Mouse (Mus musculus): ENCODE data around the gene Ttc28. TPM values are rescaled to one million over a fixed set of nuclear protein-coding genes. Genes with fewer than 3 reads are reported as not detected.

Ttc28 gene
- polyA plus RNA-seq, 1 experiment from 2014 or later: 14.5 TPM

DNA sequence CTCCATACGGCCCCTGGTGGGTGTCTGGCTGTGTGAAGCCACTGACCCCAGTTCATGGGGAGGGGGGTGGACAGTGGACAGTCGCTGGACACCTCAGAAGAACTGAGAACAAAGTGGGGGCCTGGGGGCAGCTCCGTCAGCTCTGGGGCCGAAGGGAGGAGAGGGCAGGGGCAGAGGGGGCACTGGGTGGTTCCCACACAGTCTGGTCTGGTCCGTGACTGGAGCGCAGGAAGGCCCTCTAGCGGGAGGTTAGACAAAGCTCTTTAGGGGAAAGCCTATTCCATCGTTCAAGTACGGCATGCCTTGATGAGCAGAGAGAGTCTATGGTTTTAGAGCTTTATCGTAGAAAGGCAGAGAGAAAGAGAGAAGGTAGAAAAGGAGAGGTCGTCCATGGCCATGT lies 307.0 kb downstream of the Ttc28 start:
- Histone ChIP-seq H3K27me3 (replicated peaks; ENCODE audit: control insufficient read depth, insufficient read depth, low read length) (no peaks in the 10 kb centered on the region), H3K9me3 (ENCODE audit: control insufficient read depth, low read length) (no peaks in the 10 kb centered on the region), H3K4me1 (ENCODE audit: control insufficient read depth, insufficient read depth, low read depth, low read length) (peaks cover 15% of the 10 kb centered on the region), H3K4me3 (ENCODE audit: low read length) (no peak overlapping the region), H3K27ac (ENCODE audit: low read depth, low read length) (no peak overlapping the region), H3K36me3 (ENCODE audit: control insufficient read depth, insufficient read depth, low read length) (no peaks in the 10 kb centered on the region), H3K9ac (ENCODE audit: low read depth, low read length) (no peak overlapping the region), H3K4me2 (ENCODE audit: low read length) (no peak overlapping the region)
- 42% methylated on average over 11 of the region's 11 CpGs for WGBS
- no peak for ATAC-seq

DNA sequence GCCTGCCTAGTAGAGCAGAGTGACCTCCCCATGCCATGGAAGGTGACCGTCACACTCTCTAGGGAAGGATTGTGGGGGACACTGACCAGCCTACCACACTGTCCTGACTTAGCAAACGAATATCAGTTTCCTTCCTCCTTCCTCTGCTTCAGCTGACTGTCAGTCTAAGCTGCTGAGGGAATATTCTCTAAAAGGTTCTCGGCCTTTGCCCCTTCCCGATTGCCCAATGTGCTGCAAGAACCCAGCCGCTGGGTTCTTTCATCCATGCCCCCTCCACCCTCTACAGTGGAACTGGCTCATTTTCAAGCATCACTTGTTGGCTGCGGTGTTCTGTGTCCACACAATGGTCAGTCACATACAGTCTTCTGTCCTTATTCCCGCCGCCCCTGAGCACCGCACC lies 312.4 kb downstream of the Ttc28 start:
- no peak overlapping the region for H3K27ac ChIP-seq (ENCODE audit: low read depth, low read length)
- no peak for ATAC-seq
- H3K9ac ChIP-seq (ENCODE audit: low read depth, low read length): no peak overlapping the region
- H3K36me3 ChIP-seq (ENCODE audit: control insufficient read depth, insufficient read depth, low read length): no peaks in the 10 kb centered on the region
- WGBS: 90% methylated on average over 9 of the region's 9 CpGs
- no peak overlapping the region for H3K4me3 ChIP-seq (ENCODE audit: low read length)
- no peak overlapping the region for H3K4me2 ChIP-seq (ENCODE audit: low read length)
- peaks cover 23% of the 10 kb centered on the region for H3K4me1 ChIP-seq (ENCODE audit: control insufficient read depth, insufficient read depth, low read depth, low read length)
- H3K9me3 ChIP-seq (ENCODE audit: control insufficient read depth, low read length): no peaks in the 10 kb centered on the region
- no peaks in the 10 kb centered on the region for H3K27me3 ChIP-seq (replicated peaks; ENCODE audit: control insufficient read depth, insufficient read depth, low read length)

DNA sequence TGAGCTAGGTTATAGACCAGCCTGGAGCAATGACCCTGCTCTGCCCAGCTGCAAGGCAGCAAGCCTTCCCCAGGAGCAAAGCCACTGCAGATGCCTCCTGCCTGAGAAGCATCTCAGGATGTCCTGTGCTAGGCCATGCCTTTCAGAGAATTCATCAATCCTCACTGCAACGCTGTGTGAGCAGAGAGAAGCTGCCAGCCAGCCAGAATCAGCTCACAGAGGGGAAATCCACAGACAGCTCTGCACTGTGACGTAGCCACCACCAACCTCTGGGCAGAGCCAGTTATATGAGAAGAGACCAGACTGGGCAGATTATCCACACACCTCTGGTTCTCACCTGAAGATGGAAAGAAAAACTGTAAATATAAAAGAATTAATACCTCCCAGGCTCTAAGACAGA lies 315.2 kb downstream of the Ttc28 start:
- ATAC-seq: no peak
- H3K4me1 ChIP-seq (ENCODE audit: control insufficient read depth, insufficient read depth, low read depth, low read length): peaks cover 43% of the 10 kb centered on the region
- H3K4me3 ChIP-seq (ENCODE audit: low read length): no peak overlapping the region
- 33% methylated on average over 2 of the region's 2 CpGs for WGBS
- no peaks in the 10 kb centered on the region for H3K9me3 ChIP-seq (ENCODE audit: control insufficient read depth, low read length)
- no peak overlapping the region for H3K9ac ChIP-seq (ENCODE audit: low read depth, low read length)
- no peak overlapping the region for H3K4me2 ChIP-seq (ENCODE audit: low read length)
- H3K36me3 ChIP-seq (ENCODE audit: control insufficient read depth, insufficient read depth, low read length): no peaks in the 10 kb centered on the region
- H3K27me3 ChIP-seq (replicated peaks; ENCODE audit: control insufficient read depth, insufficient read depth, low read length): no peaks in the 10 kb centered on the region
- H3K27ac ChIP-seq (ENCODE audit: low read depth, low read length): peak overlapping the region; percentile 26

DNA sequence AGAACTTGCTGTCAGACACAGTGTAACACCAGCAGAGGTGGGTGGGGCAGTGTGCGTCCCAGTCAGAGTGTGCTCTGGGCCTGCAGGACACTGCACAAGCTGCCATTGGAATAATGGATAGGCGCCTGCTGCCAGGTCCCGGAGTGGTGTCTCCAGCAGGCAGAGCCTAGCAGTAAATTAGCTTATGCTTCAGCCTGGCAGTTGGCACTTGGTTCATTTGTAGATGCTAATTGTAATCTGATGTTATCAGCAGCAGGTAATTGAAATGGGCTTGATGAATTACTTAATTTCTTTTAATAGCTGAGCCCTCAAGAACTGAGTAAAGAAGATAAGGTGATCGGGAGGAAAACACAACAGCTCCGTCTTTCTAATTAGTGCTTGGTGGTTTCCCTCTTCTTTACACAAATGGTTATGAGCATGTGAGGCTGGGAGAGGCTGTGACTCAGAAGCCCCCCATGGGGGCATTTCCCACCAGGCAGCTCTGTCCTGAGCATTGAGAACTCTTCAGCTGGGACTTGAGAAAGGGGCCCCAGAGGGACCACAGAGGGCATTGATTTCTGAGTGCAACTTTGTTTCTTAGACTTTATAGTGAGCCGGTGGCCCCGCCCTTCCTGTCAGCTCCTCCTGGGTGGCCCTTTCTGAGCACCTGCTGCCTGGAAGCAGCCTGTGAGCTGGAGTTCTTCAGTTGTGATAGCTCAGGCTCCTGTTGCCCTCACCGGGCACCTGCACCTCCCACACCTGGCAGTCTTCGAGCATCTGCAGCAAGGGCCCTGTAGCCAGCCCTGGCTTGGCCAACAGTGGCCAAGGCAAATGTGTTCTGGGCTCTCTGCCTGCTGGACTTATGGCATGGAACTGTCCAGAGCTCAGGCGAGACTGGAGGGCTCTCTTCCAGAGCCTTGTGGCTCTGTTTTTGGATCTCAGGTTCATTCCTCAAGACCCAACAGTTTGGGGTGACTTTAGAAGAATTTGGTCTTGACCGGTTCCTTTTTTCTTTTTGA lies 316.2 kb downstream of the Ttc28 start:
- H3K4me3 ChIP-seq (ENCODE audit: low read length): no peak overlapping the region
- no peaks in the 10 kb centered on the region for H3K36me3 ChIP-seq (ENCODE audit: control insufficient read depth, insufficient read depth, low read length)
- H3K4me1 ChIP-seq (ENCODE audit: control insufficient read depth, insufficient read depth, low read depth, low read length): peaks cover 51% of the 10 kb centered on the region
- H3K27ac ChIP-seq (ENCODE audit: low read depth, low read length): peak overlapping the region; percentile 64
- no peak overlapping the region for H3K4me2 ChIP-seq (ENCODE audit: low read length)
- H3K27me3 ChIP-seq (replicated peaks; ENCODE audit: control insufficient read depth, insufficient read depth, low read length): no peaks in the 10 kb centered on the region
- WGBS: 48% methylated on average over 11 of the region's 11 CpGs
- H3K9me3 ChIP-seq (ENCODE audit: control insufficient read depth, low read length): no peaks in the 10 kb centered on the region
- H3K9ac ChIP-seq (ENCODE audit: low read depth, low read length): no peak overlapping the region
- ATAC-seq: peak; percentile 67

DNA sequence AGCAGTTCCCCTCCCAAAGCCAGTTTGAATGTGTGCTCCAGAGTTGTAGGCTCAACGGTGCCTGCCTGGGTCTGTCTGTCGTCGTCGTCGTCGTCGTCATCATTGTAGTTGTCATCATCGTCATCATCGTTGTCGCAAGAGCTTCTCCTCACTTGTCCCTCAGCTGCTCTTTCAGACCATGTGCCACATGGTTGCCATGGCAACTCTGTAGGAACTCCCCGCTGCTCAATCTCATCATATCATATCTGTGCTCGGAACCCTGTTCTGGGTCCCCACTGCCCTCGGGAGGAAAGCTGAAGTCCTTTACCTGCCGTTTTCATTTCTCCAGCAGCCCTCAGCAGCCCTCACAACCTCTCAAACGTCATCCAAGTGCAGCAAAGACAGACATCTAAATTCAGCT lies 318.1 kb downstream of the Ttc28 start:
- no peak for ATAC-seq
- Histone ChIP-seq H3K9ac (ENCODE audit: low read depth, low read length) (no peak overlapping the region), H3K4me3 (ENCODE audit: low read length) (no peak overlapping the region), H3K36me3 (ENCODE audit: control insufficient read depth, insufficient read depth, low read length) (no peaks in the 10 kb centered on the region), H3K27ac (ENCODE audit: low read depth, low read length) (no peak overlapping the region; the same call in 1 of the 2 replicates), H3K4me2 (ENCODE audit: low read length) (peak overlapping the region; percentile 7; the same call in 1 of the 2 replicates), H3K4me1 (ENCODE audit: control insufficient read depth, insufficient read depth, low read depth, low read length) (peaks cover 63% of the 10 kb centered on the region), H3K9me3 (ENCODE audit: control insufficient read depth, low read length) (no peaks in the 10 kb centered on the region), H3K27me3 (replicated peaks; ENCODE audit: control insufficient read depth, insufficient read depth, low read length) (no peaks in the 10 kb centered on the region)
- WGBS: 62% methylated on average over 15 of the region's 15 CpGs

DNA sequence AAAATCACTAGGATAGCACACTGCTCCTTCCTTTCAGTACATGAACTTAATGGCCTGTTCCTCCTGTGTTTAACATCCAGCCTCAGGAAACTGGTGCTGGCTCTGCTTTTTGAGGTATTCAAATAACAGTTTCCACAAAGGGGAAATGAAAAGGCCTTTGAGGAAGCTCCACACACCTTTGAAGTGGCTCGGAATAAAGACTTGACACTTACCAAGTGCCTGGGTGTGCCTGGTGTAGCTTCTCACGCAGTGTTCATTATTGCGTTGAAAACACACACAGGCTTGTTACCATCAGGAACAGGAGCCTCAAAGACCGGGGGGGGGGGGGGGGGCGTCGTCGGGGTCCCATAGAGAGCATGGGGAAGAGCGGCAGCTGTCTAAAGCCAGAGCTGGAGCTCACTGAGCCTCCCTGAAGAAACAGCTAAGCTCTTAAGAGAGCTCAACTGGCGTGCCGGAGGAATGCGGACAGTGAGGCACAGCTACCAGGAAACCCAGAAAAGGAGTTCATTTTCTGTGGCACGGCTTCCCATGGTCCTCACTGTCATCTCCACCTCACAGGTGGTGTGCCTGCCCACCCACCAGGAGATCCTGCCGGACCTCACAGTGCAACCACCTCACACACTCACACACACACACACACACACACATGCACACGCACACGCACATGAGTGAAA lies 320.7 kb downstream of the Ttc28 start:
- H3K27ac ChIP-seq (ENCODE audit: low read depth, low read length): peak overlapping the region; percentile 72; the same call in 1 of the 2 replicates
- H3K36me3 ChIP-seq (ENCODE audit: control insufficient read depth, insufficient read depth, low read length): no peaks in the 10 kb centered on the region
- 36% methylated on average over 15 of the region's 15 CpGs for WGBS
- peak overlapping the region; percentile 39; the same call in 1 of the 2 replicates for H3K9ac ChIP-seq (ENCODE audit: low read depth, low read length)
- H3K27me3 ChIP-seq (replicated peaks; ENCODE audit: control insufficient read depth, insufficient read depth, low read length): no peaks in the 10 kb centered on the region
- H3K4me1 ChIP-seq (ENCODE audit: control insufficient read depth, insufficient read depth, low read depth, low read length): peaks cover 72% of the 10 kb centered on the region
- H3K9me3 ChIP-seq (ENCODE audit: control insufficient read depth, low read length): no peaks in the 10 kb centered on the region
- ATAC-seq: no peak
- no peak overlapping the region for H3K4me3 ChIP-seq (ENCODE audit: low read length)
- H3K4me2 ChIP-seq (ENCODE audit: low read length): no peak overlapping the region

DNA sequence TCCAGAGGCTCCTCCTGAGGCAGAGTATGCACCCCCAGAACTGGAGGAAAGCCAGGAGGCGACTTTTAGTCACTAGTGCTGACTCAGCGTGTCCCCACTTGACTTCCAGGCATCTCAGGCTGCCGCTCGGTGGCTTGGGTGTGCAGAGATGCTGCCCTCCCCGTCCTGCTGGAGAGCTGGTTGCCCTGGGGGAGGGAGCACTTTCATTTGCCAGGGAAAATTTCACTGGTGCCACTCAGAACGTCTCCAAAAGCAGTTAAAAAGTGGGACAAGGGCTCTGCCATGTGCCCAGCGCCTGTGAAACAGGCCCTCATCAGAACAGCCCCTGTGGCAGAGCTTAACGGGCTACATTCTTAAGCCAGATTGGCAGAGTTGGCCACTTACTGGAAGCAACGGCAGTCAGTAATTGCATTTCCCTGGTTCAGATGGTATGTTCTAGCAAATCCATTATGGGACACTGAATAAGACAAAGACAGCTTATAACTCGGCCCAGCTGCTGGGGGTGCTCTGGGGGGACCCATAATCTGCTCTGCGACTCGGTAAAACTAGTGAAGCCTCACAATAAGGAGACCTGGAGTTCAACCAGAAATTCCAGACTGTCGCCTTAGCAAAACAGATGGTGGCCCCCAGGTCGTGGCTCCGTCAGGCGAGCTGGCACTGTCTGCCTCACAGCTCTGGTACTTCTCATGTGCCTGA lies 321.5 kb downstream of the Ttc28 start:
- H3K9ac ChIP-seq (ENCODE audit: low read depth, low read length): no peak overlapping the region
- H3K36me3 ChIP-seq (ENCODE audit: control insufficient read depth, insufficient read depth, low read length): no peaks in the 10 kb centered on the region
- H3K27ac ChIP-seq (ENCODE audit: low read depth, low read length): peak overlapping the region; percentile 72
- H3K4me3 ChIP-seq (ENCODE audit: low read length): no peak overlapping the region
- ATAC-seq: peak; percentile 76
- H3K4me2 ChIP-seq (ENCODE audit: low read length): no peak overlapping the region
- WGBS: 20% methylated on average over 16 of the region's 16 CpGs
- H3K9me3 ChIP-seq (ENCODE audit: control insufficient read depth, low read length): no peaks in the 10 kb centered on the region
- no peaks in the 10 kb centered on the region for H3K27me3 ChIP-seq (replicated peaks; ENCODE audit: control insufficient read depth, insufficient read depth, low read length)
- peaks cover 69% of the 10 kb centered on the region for H3K4me1 ChIP-seq (ENCODE audit: control insufficient read depth, insufficient read depth, low read depth, low read length)

DNA sequence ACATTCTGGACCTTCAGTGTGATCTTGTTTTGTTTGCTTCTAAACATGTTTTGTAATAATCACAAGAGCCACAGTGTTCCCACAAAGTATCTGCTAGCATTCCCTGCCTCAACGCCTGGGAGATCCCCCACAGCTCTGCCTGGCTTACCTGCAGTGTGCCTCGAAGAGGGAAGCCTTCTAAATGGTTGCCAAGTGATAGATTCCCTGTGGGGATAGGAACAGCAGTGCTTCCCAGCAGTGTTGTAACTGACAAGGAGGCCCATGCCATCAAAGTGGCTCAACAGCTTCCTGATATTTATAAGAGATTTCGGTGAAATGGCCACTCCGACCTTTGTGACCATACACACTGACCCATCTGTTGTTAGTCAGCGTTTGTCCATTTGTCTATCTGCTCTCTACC lies 324.6 kb downstream of the Ttc28 start:
- no peak overlapping the region for H3K4me2 ChIP-seq (ENCODE audit: low read length)
- no peaks in the 10 kb centered on the region for H3K36me3 ChIP-seq (ENCODE audit: control insufficient read depth, insufficient read depth, low read length)
- WGBS: 62% methylated on average over 5 of the region's 5 CpGs
- H3K9me3 ChIP-seq (ENCODE audit: control insufficient read depth, low read length): no peaks in the 10 kb centered on the region
- H3K9ac ChIP-seq (ENCODE audit: low read depth, low read length): no peak overlapping the region
- ATAC-seq: no peak
- peak overlapping the region; percentile 47 for H3K27ac ChIP-seq (ENCODE audit: low read depth, low read length)
- no peaks in the 10 kb centered on the region for H3K27me3 ChIP-seq (replicated peaks; ENCODE audit: control insufficient read depth, insufficient read depth, low read length)
- H3K4me1 ChIP-seq (ENCODE audit: control insufficient read depth, insufficient read depth, low read depth, low read length): peaks cover 60% of the 10 kb centered on the region
- no peak overlapping the region for H3K4me3 ChIP-seq (ENCODE audit: low read length)
